Mouse (Mus musculus) hindbrain, postnatal 0 days (tissue): ENCODE results near the gene Acot12. TPM values are rescaled to one million over a fixed set of nuclear protein-coding genes. Genes with fewer than 3 reads are reported as not detected.

Experiments used
- ATAC-seq: fragments of 200-750 bp; cut with Nextera tagmentation; 2 replicates; pipeline ENCODE4 v1.8.0; 2017; ENCODE audit warnings: mild to moderate bottlenecking, moderate TSS enrichment, moderate library complexity
- DNase-seq: peaks from one replicate; pipeline ENCODE4 v3.0.0-alpha.2; 2015; ENCODE audit warnings: low spot score
- H3K27ac ChIP-seq: fragments of 300-500 bp; sonication (generic); 2 replicates; pipeline ENCODE4 v1.5.1; 2014; ENCODE audit warnings: mild to moderate bottlenecking
- H3K27me3 ChIP-seq: fragments of 300-500 bp; sonication (generic); 2 replicates; pipeline ENCODE4 v1.6.1; 2014; ENCODE audit warnings: low read length, mixed read lengths; ENCODE audit not compliant: insufficient read depth
- H3K36me3 ChIP-seq: fragments of 300-500 bp; sonication (generic); 2 replicates; pipeline ENCODE4 v1.6.1; 2014; ENCODE audit warnings: low read length, mixed read lengths; ENCODE audit not compliant: insufficient read depth
- H3K4me1 ChIP-seq: fragments of 300-500 bp; sonication (generic); 2 replicates; pipeline ENCODE4 v1.6.1; 2014; ENCODE audit warnings: antibody characterized with exemption, low read length, mixed read lengths; ENCODE audit not compliant: insufficient read depth
- H3K4me2 ChIP-seq: fragments of 300-500 bp; sonication (generic); 2 replicates; pipeline ENCODE4 v1.6.1; 2014; ENCODE audit warnings: low read depth, mild to moderate bottlenecking, low read length, moderate library complexity, mixed read lengths
- H3K4me3 ChIP-seq: fragments of 300-500 bp; sonication (generic); 2 replicates; pipeline ENCODE4 v1.5.1; 2014; ENCODE audit warnings: low read length
- H3K9ac ChIP-seq: fragments of 300-500 bp; sonication (generic); replicated peaks from 2 replicates; pipeline ENCODE4 v1.6.1; 2014; ENCODE audit warnings: mild to moderate bottlenecking, low read length, moderate library complexity, mixed read lengths
- H3K9me3 ChIP-seq: fragments of 300-500 bp; sonication (generic); 2 replicates; pipeline ENCODE4 v1.6.1; 2016; ENCODE audit warnings: low read length, mixed read lengths
- CTCF ChIP-seq: IDR thresholded peaks from 2 replicates; pipeline ENCODE4 v1.5.1; 2016; ENCODE audit warnings: antibody characterized with exemption, control low read depth, low read depth
- WGBS: fragments of 180-500 bp; shearing (Covaris S2); extraction: QIAGEN DNeasy Blood & Tissue Kit; methylation state at CpG from one replicate; pipeline ENCODE4 v1.1.7; 2014; 5-methylcytosine and 5-hydroxymethylcytosine counted together
- polyA plus RNA-seq: library from polyadenylated mRNA; unstranded; fragments of >200 nt; fragmentation: Nextera tagmentation; extraction: Ambion mirVana; gene quantifications from 2 replicates; pipeline ENCODE4 v1.2.1, GENCODE M21; 2015
- total RNA-seq: library from RNA; depleted of rRNA; stranded (reverse); fragments of >200 nt; gene quantifications from 2 replicates; pipeline ENCODE4 v1.2.3, GENCODE M21; 2014; rRNA removed

Acot12 gene
- total RNA-seq (0.16 TPM in 1 of 2 replicates, not detected in the other), polyA plus RNA-seq (0.55 and 0.96 TPM in 2 replicates)

DNA sequence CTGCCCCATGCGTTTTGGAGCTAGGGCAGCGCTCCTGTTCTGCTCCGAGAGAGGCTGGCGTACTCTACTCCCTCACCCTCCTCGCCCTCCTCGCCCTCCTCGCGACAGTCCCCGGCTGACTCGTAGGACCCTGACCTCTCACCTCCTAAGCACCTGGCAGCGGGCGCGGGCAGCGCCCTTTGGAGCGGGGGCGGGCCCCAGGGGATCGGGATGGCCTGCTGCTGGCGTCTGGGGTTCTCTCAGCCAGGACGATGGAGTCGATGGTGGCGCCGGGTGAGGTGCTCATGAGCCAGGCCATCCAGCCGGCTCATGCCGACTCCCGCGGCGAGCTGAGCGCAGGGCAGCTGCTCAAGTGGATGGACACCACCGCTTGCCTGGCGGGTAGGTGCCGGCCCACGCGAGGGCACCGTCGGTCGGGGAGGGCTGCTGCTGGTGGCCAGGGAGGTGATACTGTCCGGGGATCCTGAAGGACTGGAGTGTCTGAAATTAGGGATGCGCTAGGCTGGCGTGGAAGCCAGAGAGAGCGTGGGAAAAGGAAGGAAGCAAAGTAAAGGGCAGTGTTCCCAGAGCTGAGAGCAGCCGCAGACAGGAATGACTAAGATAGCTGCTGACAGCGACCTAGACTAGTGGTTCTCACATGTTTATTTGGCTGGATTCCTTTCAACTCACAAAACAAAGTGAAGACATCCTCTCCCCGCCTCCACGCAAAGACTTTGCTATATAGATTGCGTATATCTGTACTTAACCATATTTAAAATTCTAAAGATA lies at the start of gene Acot12:
Gene Acot12 (plus strand): TSS at position 233 of the 768 bp plus-strand sequence.
- H3K4me3 ChIP-seq, result peak within 1 kb of the TSS; percentile 47
- peaks cover 11% of the 10 kb centered on the region; the same call in 1 of the 2 replicates for H3K4me1 ChIP-seq
- WGBS, result 7% methylated on average over 45 of the region's 45 CpGs
- no peaks in the 10 kb centered on the region for H3K36me3 ChIP-seq
- H3K27me3 ChIP-seq, result no peaks in the 10 kb centered on the region
- no peaks in the 10 kb centered on the region for H3K9me3 ChIP-seq
- peak within 1 kb of the TSS; percentile 32 for H3K27ac ChIP-seq
- TF ChIP-seq CTCF, result no peak
- peak within 1 kb of the TSS; percentile 90 for H3K4me2 ChIP-seq
- peak; percentile 85 for ATAC-seq
- H3K9ac ChIP-seq, result peak within 1 kb of the TSS; percentile 56
- DNase-seq, result peak; percentile 59

DNA sequence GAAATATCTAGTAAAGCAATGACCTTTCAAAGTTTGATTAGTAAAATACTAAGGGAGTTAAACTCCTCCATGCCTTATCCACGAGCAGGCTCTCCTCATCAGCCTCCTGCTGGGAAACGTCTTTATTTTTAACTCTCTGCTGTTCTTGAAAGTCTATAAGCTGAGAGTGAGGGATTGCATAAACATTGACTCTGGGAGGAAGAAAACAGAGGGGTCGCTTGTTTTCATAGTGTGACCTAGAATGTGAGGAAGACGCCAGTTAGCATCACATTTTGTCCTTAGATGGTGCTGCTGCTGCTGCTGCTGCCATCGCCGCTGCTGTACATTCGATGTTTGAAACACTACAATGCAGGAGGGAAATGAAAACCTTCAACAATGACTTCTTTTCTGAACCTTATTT lies 47.7 kb upstream of the Acot12 start:
- WGBS, result 60% methylated on average over 7 of the region's 7 CpGs
- Histone ChIP-seq H3K4me3 (no peak overlapping the region), H3K9ac (no peak overlapping the region), H3K4me1 (no peaks in the 10 kb centered on the region), H3K36me3 (peaks cover 8% of the 10 kb centered on the region), H3K4me2 (no peak overlapping the region), H3K27me3 (no peaks in the 10 kb centered on the region), H3K9me3 (no peaks in the 10 kb centered on the region), H3K27ac (no peak overlapping the region)
- no peak for DNase-seq
- TF ChIP-seq CTCF, result no peak
- ATAC-seq, result no peak

DNA sequence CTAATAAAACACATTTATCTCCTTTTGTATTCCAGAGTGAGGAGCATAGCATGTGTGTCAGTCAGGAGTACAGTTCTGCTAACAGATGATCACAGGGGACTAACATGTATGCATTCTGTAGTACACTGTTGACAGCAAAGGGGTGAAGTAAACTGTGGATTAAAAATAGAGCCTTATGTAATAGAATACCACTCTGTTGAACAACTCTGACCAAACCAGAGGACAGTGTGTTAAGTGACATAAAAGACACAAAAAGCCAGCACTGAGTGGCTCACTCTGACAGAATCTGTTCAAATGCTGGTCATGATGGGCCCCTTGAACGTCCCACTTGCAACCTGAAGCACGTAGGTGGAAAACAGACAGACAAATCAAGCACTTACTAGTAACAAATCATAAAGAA lies 45.9 kb upstream of the Acot12 start:
- Histone ChIP-seq H3K4me1 (no peaks in the 10 kb centered on the region), H3K36me3 (peaks cover under 1% of the 10 kb centered on the region; the same call in 1 of the 2 replicates), H3K27me3 (no peaks in the 10 kb centered on the region), H3K9ac (no peak overlapping the region), H3K9me3 (no peaks in the 10 kb centered on the region), H3K27ac (no peak overlapping the region), H3K4me2 (no peak overlapping the region), H3K4me3 (no peak overlapping the region)
- DNase-seq (no peak), ATAC-seq (no peak)
- TF ChIP-seq CTCF, result no peak
- WGBS, result 80% methylated on average over 2 of the region's 2 CpGs

GRCm38 (mm10) chr13:91696109-91696645 lies 45.1 kb upstream of the Acot12 start:
- DNase-seq (no peak), ATAC-seq (peak; percentile 22; the same call in 1 of the 2 replicates)
- H3K4me1 ChIP-seq, result no peaks in the 10 kb centered on the region
- no peaks in the 10 kb centered on the region for H3K27me3 ChIP-seq
- H3K4me3 ChIP-seq, result no peak overlapping the region
- 81% methylated on average over 2 of the region's 2 CpGs for WGBS
- no peak overlapping the region for H3K27ac ChIP-seq
- H3K9me3 ChIP-seq, result no peaks in the 10 kb centered on the region
- no peak overlapping the region for H3K4me2 ChIP-seq
- no peaks in the 10 kb centered on the region for H3K36me3 ChIP-seq
- H3K9ac ChIP-seq, result no peak overlapping the region
- TF ChIP-seq CTCF, result no peak

DNA sequence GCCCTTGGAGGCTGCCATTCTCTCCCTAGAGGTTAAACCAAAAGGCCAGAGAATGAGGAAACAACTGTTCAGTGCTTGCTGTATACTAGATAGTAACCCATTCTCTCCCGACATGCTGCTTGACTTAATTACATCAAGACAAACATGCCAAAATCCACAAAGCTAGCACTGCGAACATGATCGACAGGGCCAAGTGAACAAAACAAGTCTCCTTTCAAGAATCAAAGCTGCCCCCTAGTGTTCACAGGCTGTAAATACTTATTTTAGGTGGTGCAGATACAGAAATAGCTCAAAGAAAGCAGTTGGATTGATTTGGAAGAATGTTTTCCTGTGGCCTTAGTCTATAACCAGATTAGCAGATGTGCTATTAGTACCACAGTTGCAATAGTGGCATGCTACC lies 44.3 kb upstream of the Acot12 start:
- no peak overlapping the region for H3K4me2 ChIP-seq
- H3K4me1 ChIP-seq, result no peaks in the 10 kb centered on the region
- WGBS, result 20% methylated on average over 3 of the region's 3 CpGs
- H3K36me3 ChIP-seq, result no peaks in the 10 kb centered on the region; the same call in 1 of the 2 replicates
- no peak overlapping the region for H3K4me3 ChIP-seq
- H3K27me3 ChIP-seq, result no peaks in the 10 kb centered on the region
- DNase-seq, result peak; percentile 85
- no peak overlapping the region for H3K9ac ChIP-seq
- H3K27ac ChIP-seq, result no peak overlapping the region
- H3K9me3 ChIP-seq, result no peaks in the 10 kb centered on the region
- peak; percentile 13; the same call in 1 of the 2 replicates for ATAC-seq
- peak; percentile 80 for TF ChIP-seq CTCF

DNA sequence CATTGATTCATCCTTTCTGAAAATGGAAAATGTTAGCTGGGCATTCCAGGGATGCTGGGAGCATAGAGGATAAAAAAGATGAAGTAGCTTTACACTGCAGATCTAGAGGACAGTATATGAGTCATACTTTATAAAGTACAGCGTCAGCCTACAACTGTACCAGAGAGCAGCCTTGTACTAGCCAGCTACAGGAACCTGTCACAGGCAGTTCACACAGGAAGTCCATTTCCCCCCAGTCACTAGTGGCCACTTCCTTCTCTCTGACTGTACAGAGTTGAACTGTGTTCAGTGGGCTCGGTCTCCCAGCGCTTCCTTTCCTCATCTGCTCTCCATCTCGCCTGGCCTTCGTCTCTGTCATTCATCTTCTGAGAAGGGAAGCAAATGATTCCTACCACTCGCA lies 39.0 kb upstream of the Acot12 start:
- no peak for TF ChIP-seq CTCF
- Histone ChIP-seq H3K4me1 (no peaks in the 10 kb centered on the region), H3K27ac (no peak overlapping the region), H3K9me3 (no peaks in the 10 kb centered on the region), H3K36me3 (no peaks in the 10 kb centered on the region; the same call in 1 of the 2 replicates), H3K4me3 (no peak overlapping the region), H3K9ac (no peak overlapping the region), H3K4me2 (no peak overlapping the region), H3K27me3 (no peaks in the 10 kb centered on the region)
- 83% methylated on average over 6 of the region's 6 CpGs for WGBS
- DNase-seq (no peak), ATAC-seq (peak; percentile 35; the same call in 1 of the 2 replicates)

DNA sequence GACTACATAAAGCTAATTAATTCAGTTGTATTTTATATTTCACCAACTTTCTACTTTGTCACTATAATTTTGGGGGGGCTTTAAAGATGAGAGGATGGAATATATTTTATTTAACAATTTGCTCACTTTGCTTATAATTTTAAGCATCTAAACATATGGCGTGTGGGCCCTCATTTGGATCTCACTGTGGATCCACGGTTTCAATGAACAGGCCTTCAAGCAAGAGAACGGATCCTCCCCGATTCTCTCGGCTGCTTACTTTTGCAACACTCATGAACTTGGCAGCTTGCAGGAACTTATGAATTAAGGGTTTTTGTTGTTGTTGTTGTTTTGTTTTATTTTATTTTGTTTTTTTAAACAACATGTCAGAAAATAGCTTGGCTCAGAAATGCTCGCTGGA lies 21.8 kb upstream of the Acot12 start:
- Histone ChIP-seq H3K9me3 (no peaks in the 10 kb centered on the region), H3K4me1 (no peaks in the 10 kb centered on the region), H3K4me3 (no peak overlapping the region), H3K9ac (no peak overlapping the region), H3K36me3 (no peaks in the 10 kb centered on the region), H3K4me2 (no peak overlapping the region), H3K27me3 (no peaks in the 10 kb centered on the region), H3K27ac (no peak overlapping the region)
- WGBS, result 89% methylated on average over 6 of the region's 6 CpGs
- DNase-seq (no peak), ATAC-seq (no peak)
- TF ChIP-seq CTCF, result no peak
